Mouse (Mus musculus) embryonic fibroblast, embryonic 13.5 days (primary cell): ENCODE results near the gene Dis3l2. TPM values are rescaled to one million over a fixed set of nuclear protein-coding genes. Genes with fewer than 3 reads are reported as not detected.

Experiments
- H3K27ac ChIP-seq: 2 replicates; pipeline ENCODE4 v1.5.1; 2012; ENCODE audit warnings: low read length, control low read depth, inconsistent platforms; ENCODE audit not compliant: insufficient read depth
- H3K4me1 ChIP-seq: 2 replicates; pipeline ENCODE4 v1.6.1; 2011; ENCODE audit warnings: low read length; ENCODE audit not compliant: control insufficient read depth, insufficient read depth
- H3K4me3 ChIP-seq: 2 replicates; pipeline ENCODE4 v1.5.1; 2011; ENCODE audit warnings: mild to moderate bottlenecking, control low read depth, low read length; ENCODE audit not compliant: insufficient read depth
- CTCF ChIP-seq: IDR thresholded peaks from 2 replicates; pipeline ENCODE4 v1.5.1; 2011; ENCODE audit warnings: mild to moderate bottlenecking, control low read depth, low read length, moderate library complexity, borderline replicate concordance; ENCODE audit not compliant: insufficient read depth
- POLR2A ChIP-seq: IDR thresholded peaks from 2 replicates; pipeline ENCODE4 v1.6.1; 2011; ENCODE audit warnings: low read depth, mild to moderate bottlenecking, control low read depth, low read length, moderate library complexity
- polyA plus RNA-seq: library from polyadenylated mRNA; stranded (reverse); fragments of >200 nt; gene quantifications from 2 replicates; pipeline ENCODE4 v1.2.4, GENCODE M21; 2011; ENCODE audit warnings: low read depth; ENCODE audit not compliant: missing spikeins, insufficient read length

Gene Dis3l2
- polyA plus RNA-seq, 1 experiment = 7.5 TPM

- TF ChIP-seq POLR2A (no peak), CTCF (peak; percentile 89)
- Histone ChIP-seq H3K4me3 (no peak overlapping the region), H3K4me1 (peaks cover 6% of the 10 kb centered on the region; the same call in 1 of the 2 replicates), H3K27ac (no peak overlapping the region)
These were observed 338.3 kb downstream of the Dis3l2 start for GRCm38 (mm10) chr1:87041814-87042438.

- H3K27ac ChIP-seq = no peak overlapping the region
- H3K4me1 ChIP-seq = no peaks in the 10 kb centered on the region
- no peak overlapping the region for H3K4me3 ChIP-seq
- TF ChIP-seq POLR2A = no peak
- no peak for TF ChIP-seq CTCF
These were observed 346.5 kb downstream of the Dis3l2 start for GRCm38 (mm10) chr1:87050072-87050471.

- H3K27ac ChIP-seq = no peak overlapping the region
These were observed 347.1 kb downstream of the Dis3l2 start for GRCm38 (mm10) chr1:87050700-87051099.

GRCm38 (mm10) chr1:87051369-87051768 is 347.8 kb downstream of the Dis3l2 start:
- Histone ChIP-seq H3K27ac (no peak overlapping the region), H3K4me1 (no peaks in the 10 kb centered on the region), H3K4me3 (no peak overlapping the region)
- TF ChIP-seq CTCF = no peak
- TF ChIP-seq POLR2A = no peak

More at GRCm38 (mm10) chr1:87050700-87051099, 347.1 kb downstream of the Dis3l2 start:
- Histone ChIP-seq H3K4me3 (no peak overlapping the region), H3K4me1 (no peaks in the 10 kb centered on the region)
- TF ChIP-seq POLR2A = no peak
- no peak for TF ChIP-seq CTCF

- Histone ChIP-seq H3K27ac (no peak overlapping the region), H3K4me3 (no peak overlapping the region), H3K4me1 (no peaks in the 10 kb centered on the region)
- TF ChIP-seq POLR2A (no peak), CTCF (no peak)
These were observed 353.5 kb downstream of the Dis3l2 start for GRCm38 (mm10) chr1:87057075-87057474.

- TF ChIP-seq CTCF = no peak
- no peak for TF ChIP-seq POLR2A
- Histone ChIP-seq H3K27ac (no peak overlapping the region), H3K4me1 (no peaks in the 10 kb centered on the region), H3K4me3 (no peak overlapping the region)
These were observed 355.5 kb downstream of the Dis3l2 start for GRCm38 (mm10) chr1:87059042-87059665.

GRCm38 (mm10) chr1:87060913-87061312 is 357.3 kb downstream of the Dis3l2 start:
- TF ChIP-seq POLR2A (no peak), CTCF (no peak)
- Histone ChIP-seq H3K27ac (no peak overlapping the region), H3K4me1 (no peaks in the 10 kb centered on the region), H3K4me3 (no peak overlapping the region)

GRCm38 (mm10) chr1:87070720-87071119 is 367.1 kb downstream of the Dis3l2 start:
- TF ChIP-seq CTCF = peak; percentile 45; the same call in 1 of the 2 replicates
- no peak for TF ChIP-seq POLR2A
- Histone ChIP-seq H3K4me3 (no peak overlapping the region), H3K27ac (no peak overlapping the region), H3K4me1 (no peaks in the 10 kb centered on the region)

GRCm38 (mm10) chr1:87073776-87074175 is 370.2 kb downstream of the Dis3l2 start:
- no peak overlapping the region for H3K4me3 ChIP-seq
- H3K4me1 ChIP-seq = no peaks in the 10 kb centered on the region
- no peak for TF ChIP-seq CTCF
- no peak for TF ChIP-seq POLR2A
- H3K27ac ChIP-seq = no peak overlapping the region

- no peaks in the 10 kb centered on the region for H3K4me1 ChIP-seq
- TF ChIP-seq CTCF = no peak
- no peak for TF ChIP-seq POLR2A
- H3K27ac ChIP-seq = no peak overlapping the region
- no peak overlapping the region for H3K4me3 ChIP-seq
These were observed 382.6 kb downstream of the Dis3l2 start for GRCm38 (mm10) chr1:87086196-87086595.
